Mouse (Mus musculus) ES-E14 (cell line): ENCODE results near the gene Ear1.
"Not testable (repeated sequence)": the region's sequence is repeated elsewhere in the genome, so short reads cannot be mapped to it uniquely, and the experiment has no call there.

Source experiments
- CHD2 ChIP-seq: IDR thresholded peaks from 2 replicates; pipeline ENCODE4 v1.6.1; 2014; ENCODE audit warnings: mild to moderate bottlenecking, low read depth, low read length, inconsistent platforms
- HCFC1 ChIP-seq: IDR thresholded peaks from 2 replicates; pipeline ENCODE4 v1.6.1; 2012; ENCODE audit warnings: low read length, inconsistent platforms, borderline replicate concordance; ENCODE audit not compliant: insufficient read depth

- TF ChIP-seq HCFC1, CHD2: not testable (repeated sequence)
These were observed 31.3 kb downstream of the Ear1 start for GRCm38 (mm10) chr14:43843949-43844573.
